Comparison of ENCODE assay signal across 23 mouse cellular contexts in genomic region chr2:30507138-30507727, GRCm38 (mm10). TPM values are rescaled to one million over a fixed set of nuclear protein-coding genes. Genes with fewer than 3 reads are reported as not detected.
DNase-seq lines count a peak whose midpoint lies in the region; ATAC-seq lines count a peak whose summit lies in the region.
"Had no signal": no experiment of that assay in that cellular context is flagged by ENCODE, and none has a peak within 500 bp of the region (broad histone marks: within the 10 kb centered on the region; RNA-seq: fewer than 3 reads in every experiment).

No protein-coding gene starts in this region.

- no peak overlapping the region for H3K9ac ChIP-seq in kidney, embryonic 15.5 days
- no peak overlapping the region for H3K9ac ChIP-seq in forebrain, embryonic 13.5 days
- H3K9ac ChIP-seq: forebrain, embryonic 12.5 days; heart, embryonic 15.5 days; hindbrain, embryonic 15.5 days; limb, embryonic 13.5 days; lung, embryonic 15.5 days had no signal

- H3K36me3 ChIP-seq in kidney, embryonic 15.5 days = no peaks in the 10 kb centered on the region
- no peaks in the 10 kb centered on the region for H3K36me3 ChIP-seq in megakaryocyte, embryonic 14.5 days (replicated peaks; ENCODE audit: low read length)
- no peaks in the 10 kb centered on the region for H3K36me3 ChIP-seq in forebrain, embryonic 13.5 days (ENCODE audit: poor library complexity, severe bottlenecking)
- H3K36me3 ChIP-seq: forebrain, embryonic 12.5 days; heart, embryonic 15.5 days; hindbrain, embryonic 15.5 days; limb, embryonic 13.5 days; lung, embryonic 15.5 days had no signal

- no peaks in the 10 kb centered on the region for H3K9me3 ChIP-seq in kidney, embryonic 15.5 days (replicated peaks)
- peaks cover 34% of the 10 kb centered on the region for H3K9me3 ChIP-seq in megakaryocyte, embryonic 14.5 days
- no peaks in the 10 kb centered on the region for H3K9me3 ChIP-seq in forebrain, embryonic 13.5 days (replicated peaks)
- H3K9me3 ChIP-seq: forebrain, embryonic 12.5 days; heart, embryonic 15.5 days; hindbrain, embryonic 15.5 days; limb, embryonic 13.5 days; lung, embryonic 15.5 days had no signal

- H3K4me3 ChIP-seq in kidney, embryonic 15.5 days (replicated peaks) = no peak overlapping the region
- peak overlapping the region; percentile 55 for H3K4me3 ChIP-seq in megakaryocyte, embryonic 14.5 days (replicated peaks)
- no peak overlapping the region for H3K4me3 ChIP-seq in forebrain, embryonic 13.5 days
- H3K4me3 ChIP-seq: forebrain, embryonic 12.5 days; heart, embryonic 15.5 days; hindbrain, embryonic 15.5 days; limb, embryonic 13.5 days; lung, embryonic 15.5 days had no signal

- H3K27me3 ChIP-seq in kidney, embryonic 15.5 days = no peaks in the 10 kb centered on the region
- H3K27me3 ChIP-seq in megakaryocyte, embryonic 14.5 days (replicated peaks) = peaks cover 79% of the 10 kb centered on the region
- no peaks in the 10 kb centered on the region for H3K27me3 ChIP-seq in forebrain, embryonic 13.5 days
- H3K27me3 ChIP-seq: forebrain, embryonic 12.5 days; heart, embryonic 15.5 days; hindbrain, embryonic 15.5 days; limb, embryonic 13.5 days; lung, embryonic 15.5 days had no signal

- no peak overlapping the region for H3K27ac ChIP-seq in kidney, embryonic 15.5 days
- no peak overlapping the region for H3K27ac ChIP-seq in forebrain, embryonic 13.5 days
- H3K27ac ChIP-seq: forebrain, embryonic 12.5 days; heart, embryonic 15.5 days; hindbrain, embryonic 15.5 days; limb, embryonic 13.5 days; lung, embryonic 15.5 days had no signal

- ATAC-seq in kidney, embryonic 15.5 days (replicated peaks; ENCODE audit: low FRiP score) = no peak
- ATAC-seq in megakaryocyte, adult 5-6 weeks (ENCODE audit: poor library complexity, severe bottlenecking) = no peak
- no peak for ATAC-seq in forebrain, embryonic 13.5 days
- ATAC-seq: activated CD4-positive, CD25-positive, alpha-beta regulatory T cell, adult 4 months had no signal

- DNase-seq in kidney, adult 18-20 months = peak; percentile 18
- DNase-seq in induced T-regulatory cell, adult 2 months (ENCODE audit: low read depth) = peak; percentile 24
- peak; percentile 59 for DNase-seq in yolk sac, embryonic 10.5 days (ENCODE audit: low spot score)
- no peak for DNase-seq in Muller cell, postnatal 12 days (ENCODE audit: inconsistent ontology term)
- DNase-seq: adrenal gland, postnatal 10 days; cerebellum, adult 9-10 months; gastrocnemius, postnatal 10 days; heart, adult 18-20 months; heart, postnatal 4 days; lung, postnatal 4 days; right cerebral cortex, adult 18-20 months; thymus, postnatal 4 days had no signal

- no peak overlapping the region for H3K4me2 ChIP-seq in kidney, embryonic 15.5 days
- no peak overlapping the region for H3K4me2 ChIP-seq in forebrain, embryonic 13.5 days
- H3K4me2 ChIP-seq: forebrain, embryonic 12.5 days; heart, embryonic 15.5 days; hindbrain, embryonic 15.5 days; limb, embryonic 13.5 days; lung, embryonic 15.5 days; midbrain, embryonic 11.5 days had no signal

- 58% methylated on average over 11 of the region's 11 CpGs for WGBS in kidney, embryonic 15.5 days
- 67% methylated on average over 11 of the region's 11 CpGs for WGBS in forebrain, embryonic 13.5 days

- H3K4me1 ChIP-seq in kidney, embryonic 15.5 days = peaks cover 15% of the 10 kb centered on the region
- peaks cover 33% of the 10 kb centered on the region for H3K4me1 ChIP-seq in megakaryocyte, embryonic 14.5 days
- peaks cover 13% of the 10 kb centered on the region; the same call in 1 of the 2 replicates for H3K4me1 ChIP-seq in forebrain, embryonic 13.5 days

RNA-seq across cellular contexts. Expression of gene Ier5l, which starts 33.2 kb away (rescaled TPM):
- polyA plus RNA-seq in kidney, embryonic 15.5 days (2015; fragmentation: Nextera tagmentation; extraction: Ambion mirVana) = 3.3 and 3.5 TPM in 2 replicates
- polyA plus RNA-seq in megakaryocyte, embryonic 14.5 days (2012; ENCODE audit: insufficient read depth, low replicate concordance) = 2.7 and 5.0 TPM in 2 replicates
- total RNA-seq in megakaryocyte, adult 5-6 weeks (2015) = 0.18 and 0.40 TPM in 2 replicates
- total RNA-seq in megakaryocyte, adult 5-6 weeks (2017) = 0.99 and 1.1 TPM in 2 replicates
- polyA plus RNA-seq in forebrain, embryonic 13.5 days (2015; fragmentation: Nextera tagmentation; extraction: Ambion mirVana) = 1.7 and 2.6 TPM in 2 replicates
